Mouse (Mus musculus): ENCODE results near the gene 1700001O22Rik. TPM values are rescaled to one million over a fixed set of nuclear protein-coding genes. Genes with fewer than 3 reads are reported as not detected.

Gene 1700001O22Rik
- polyA plus RNA-seq, 1 experiment from 2014 or later = 0.19 TPM

GRCm38 (mm10) chr2:30808296-30808655 lies 4.8 kb upstream of the 1700001O22Rik start:
- peaks cover 29% of the 10 kb centered on the region for H3K27me3 ChIP-seq (replicated peaks)
- H3K9ac ChIP-seq = peak overlapping the region; percentile 85
- 1% methylated on average over 10 of the region's 10 CpGs for WGBS (ENCODE audit: insufficient replicate concordance)
- peaks cover 40% of the 10 kb centered on the region for H3K4me1 ChIP-seq
- H3K27ac ChIP-seq = peak overlapping the region; percentile 81
- H3K9me3 ChIP-seq (replicated peaks) = no peaks in the 10 kb centered on the region
- peak overlapping the region; percentile 95 for H3K4me2 ChIP-seq
- peak overlapping the region; percentile 79 for H3K4me3 ChIP-seq
- no peak for ATAC-seq
- H3K36me3 ChIP-seq = peaks cover 30% of the 10 kb centered on the region

- Histone ChIP-seq H3K36me3 (peaks cover 25% of the 10 kb centered on the region), H3K9me3 (replicated peaks) (no peaks in the 10 kb centered on the region), H3K4me1 (peaks cover 40% of the 10 kb centered on the region), H3K27ac (peak within 1 kb of the TSS; percentile 81), H3K27me3 (replicated peaks) (peaks cover 34% of the 10 kb centered on the region), H3K9ac (peak within 1 kb of the TSS; percentile 85), H3K4me2 (peak within 1 kb of the TSS; percentile 95), H3K4me3 (peak within 1 kb of the TSS; percentile 79)
- ATAC-seq = peak; percentile 98
- WGBS (ENCODE audit: insufficient replicate concordance) = 0% methylated on average over 43 of the region's 44 CpGs
Measured at GRCm38 (mm10) chr2:30807648-30808295, 4.3 kb upstream of the 1700001O22Rik start, which contains the start of gene Ntmt1. Gene Ntmt1 (plus strand): TSS chr2:30807826.

DNA sequence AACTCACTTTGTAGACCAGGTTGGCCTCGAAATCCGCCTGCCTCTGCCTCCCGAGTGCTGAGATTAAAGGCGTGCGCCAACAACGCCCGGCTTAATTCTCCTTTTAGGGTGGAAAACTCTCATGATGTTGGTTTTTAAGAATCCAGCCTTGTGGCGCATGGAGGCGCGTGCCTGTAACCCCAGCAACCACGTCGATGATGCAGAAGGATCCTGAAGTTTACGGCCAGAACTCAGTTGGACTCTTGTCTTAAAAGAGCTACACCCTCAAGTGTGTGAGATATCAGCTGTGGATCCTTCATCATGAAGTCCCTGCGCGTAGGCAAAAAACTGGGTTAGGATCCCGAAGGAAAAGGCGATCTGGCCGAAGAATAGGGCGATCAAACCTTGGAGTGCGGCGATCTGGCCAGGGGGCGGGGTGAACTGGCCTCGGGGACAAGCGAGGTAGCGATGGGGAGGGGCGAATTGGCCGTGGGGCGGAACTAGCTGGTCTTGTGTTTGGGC lies 3.7 kb upstream of the 1700001O22Rik start:
- H3K27me3 ChIP-seq (replicated peaks) = peaks cover 40% of the 10 kb centered on the region
- H3K4me3 ChIP-seq = peak overlapping the region; percentile 79
- H3K4me2 ChIP-seq = peak overlapping the region; percentile 95
- ATAC-seq = no peak
- peak overlapping the region; percentile 65 for H3K9ac ChIP-seq
- peaks cover 40% of the 10 kb centered on the region for H3K4me1 ChIP-seq
- H3K27ac ChIP-seq = peak overlapping the region; percentile 27
- whole genome bisulfite sequencing (ENCODE audit: insufficient replicate concordance) = 7% methylated on average over 28 of the region's 28 CpGs
- peaks cover 19% of the 10 kb centered on the region for H3K36me3 ChIP-seq
- no peaks in the 10 kb centered on the region for H3K9me3 ChIP-seq (replicated peaks)

- Histone ChIP-seq H3K9me3 (replicated peaks) (no peaks in the 10 kb centered on the region), H3K27ac (no peak overlapping the region), H3K4me2 (no peak overlapping the region), H3K27me3 (replicated peaks) (peaks cover 52% of the 10 kb centered on the region), H3K36me3 (peaks cover 7% of the 10 kb centered on the region), H3K9ac (no peak overlapping the region), H3K4me3 (no peak overlapping the region), H3K4me1 (peaks cover 42% of the 10 kb centered on the region)
- WGBS (ENCODE audit: insufficient replicate concordance) = 89% methylated on average over 2 of the region's 2 CpGs
- ATAC-seq = no peak
Measured at GRCm38 (mm10) chr2:30805983-30806382, 2.5 kb upstream of the 1700001O22Rik start.

DNA sequence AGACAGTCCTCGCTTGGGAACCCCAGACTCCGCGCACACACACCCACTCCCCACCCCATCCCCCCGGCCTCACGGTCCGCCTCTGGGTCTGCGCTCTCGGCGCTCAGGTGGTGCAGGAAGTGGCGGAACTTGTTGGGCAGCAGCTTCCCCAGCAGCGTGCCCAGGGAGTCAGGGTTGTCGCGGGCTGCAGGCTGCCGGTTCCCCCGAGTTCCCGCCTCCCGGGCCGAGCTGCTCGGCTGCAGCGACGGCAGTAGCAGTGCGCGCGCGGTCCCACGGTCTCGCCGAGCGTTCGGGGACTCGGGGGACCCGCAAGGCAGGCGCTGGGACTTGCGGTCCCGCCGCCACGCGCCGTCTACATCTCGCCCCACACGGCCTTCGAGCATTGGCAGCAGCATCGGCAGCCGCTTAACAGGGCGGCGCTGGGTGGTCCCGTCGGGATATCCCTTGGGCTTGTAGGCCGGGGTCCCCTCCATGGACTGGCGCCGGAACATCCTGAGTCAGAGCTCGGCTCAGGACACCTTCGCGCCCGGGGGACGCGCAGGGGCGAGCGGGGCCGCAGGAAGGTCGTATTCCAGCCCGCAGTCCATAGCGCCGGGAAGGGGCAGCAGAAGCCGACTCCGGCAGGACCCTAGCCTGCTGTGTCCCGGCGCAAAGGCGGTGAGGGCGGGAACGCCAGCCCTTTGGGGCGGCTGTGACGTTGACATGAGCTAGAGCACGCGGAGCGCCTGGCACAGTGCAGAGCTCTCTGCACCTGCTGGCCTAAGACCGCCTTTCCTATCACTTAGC lies 2.2 kb downstream of the 1700001O22Rik start:
- Histone ChIP-seq H3K36me3 (no peaks in the 10 kb centered on the region), H3K9me3 (replicated peaks) (no peaks in the 10 kb centered on the region), H3K4me2 (peak overlapping the region; percentile 65), H3K9ac (peak overlapping the region; percentile 6; the same call in 1 of the 2 replicates), H3K27me3 (replicated peaks) (peaks cover 99% of the 10 kb centered on the region), H3K4me3 (peak overlapping the region; percentile 42), H3K27ac (no peak overlapping the region), H3K4me1 (peaks cover 16% of the 10 kb centered on the region)
- no peak for ATAC-seq
- 3% methylated on average over 77 of the region's 77 CpGs for WGBS (ENCODE audit: insufficient replicate concordance)

- no peak overlapping the region for H3K9ac ChIP-seq
- H3K4me2 ChIP-seq = peak overlapping the region; percentile 65
- ATAC-seq = no peak
- 29% methylated on average over 7 of the region's 7 CpGs for WGBS (ENCODE audit: insufficient replicate concordance)
- H3K4me1 ChIP-seq = peaks cover 20% of the 10 kb centered on the region
- H3K27me3 ChIP-seq (replicated peaks) = peaks cover 99% of the 10 kb centered on the region
- peak overlapping the region; percentile 42 for H3K4me3 ChIP-seq
- H3K9me3 ChIP-seq (replicated peaks) = no peaks in the 10 kb centered on the region
- H3K36me3 ChIP-seq = no peaks in the 10 kb centered on the region
- no peak overlapping the region for H3K27ac ChIP-seq
Measured at GRCm38 (mm10) chr2:30800671-30801066, 2.8 kb downstream of the 1700001O22Rik start.

- no peak for ATAC-seq
- H3K36me3 ChIP-seq = no peaks in the 10 kb centered on the region
- H3K4me2 ChIP-seq = no peak overlapping the region
- peaks cover 27% of the 10 kb centered on the region for H3K4me1 ChIP-seq
- peaks cover 91% of the 10 kb centered on the region for H3K27me3 ChIP-seq (replicated peaks)
- no peak overlapping the region for H3K27ac ChIP-seq
- no peak overlapping the region for H3K9ac ChIP-seq
- WGBS (ENCODE audit: insufficient replicate concordance) = 59% methylated on average over 3 of the region's 3 CpGs
- no peak overlapping the region for H3K4me3 ChIP-seq
- no peaks in the 10 kb centered on the region for H3K9me3 ChIP-seq (replicated peaks)
Measured at GRCm38 (mm10) chr2:30799456-30799855, 4.0 kb downstream of the 1700001O22Rik start.

- no peaks in the 10 kb centered on the region for H3K9me3 ChIP-seq (replicated peaks)
- no peaks in the 10 kb centered on the region for H3K36me3 ChIP-seq
- peak; percentile 44 for ATAC-seq
- WGBS (ENCODE audit: insufficient replicate concordance) = 6% methylated on average over 11 of the region's 11 CpGs
- H3K4me3 ChIP-seq = peak overlapping the region; percentile 11; the same call in 1 of the 2 replicates
- H3K27ac ChIP-seq = no peak overlapping the region
- H3K9ac ChIP-seq = 0 out of 2 replicates have a peak overlapping the region, but pooled peaks have one; percentile 1
- H3K4me2 ChIP-seq = peak overlapping the region; percentile 50
- peaks cover 69% of the 10 kb centered on the region for H3K27me3 ChIP-seq (replicated peaks)
- peaks cover 27% of the 10 kb centered on the region for H3K4me1 ChIP-seq
Measured at GRCm38 (mm10) chr2:30796382-30796781, 7.1 kb downstream of the 1700001O22Rik start.

GRCm38 (mm10) chr2:30795889-30796275 lies 7.6 kb downstream of the 1700001O22Rik start:
- H3K4me3 ChIP-seq = no peak overlapping the region; the same call in 1 of the 2 replicates
- H3K36me3 ChIP-seq = no peaks in the 10 kb centered on the region
- H3K27ac ChIP-seq = no peak overlapping the region
- H3K9ac ChIP-seq = no peak overlapping the region
- H3K9me3 ChIP-seq (replicated peaks) = no peaks in the 10 kb centered on the region
- peak overlapping the region; percentile 50 for H3K4me2 ChIP-seq
- peaks cover 64% of the 10 kb centered on the region for H3K27me3 ChIP-seq (replicated peaks)
- 63% methylated on average over 5 of the region's 5 CpGs for WGBS (ENCODE audit: insufficient replicate concordance)
- ATAC-seq = no peak
- peaks cover 22% of the 10 kb centered on the region for H3K4me1 ChIP-seq

DNA sequence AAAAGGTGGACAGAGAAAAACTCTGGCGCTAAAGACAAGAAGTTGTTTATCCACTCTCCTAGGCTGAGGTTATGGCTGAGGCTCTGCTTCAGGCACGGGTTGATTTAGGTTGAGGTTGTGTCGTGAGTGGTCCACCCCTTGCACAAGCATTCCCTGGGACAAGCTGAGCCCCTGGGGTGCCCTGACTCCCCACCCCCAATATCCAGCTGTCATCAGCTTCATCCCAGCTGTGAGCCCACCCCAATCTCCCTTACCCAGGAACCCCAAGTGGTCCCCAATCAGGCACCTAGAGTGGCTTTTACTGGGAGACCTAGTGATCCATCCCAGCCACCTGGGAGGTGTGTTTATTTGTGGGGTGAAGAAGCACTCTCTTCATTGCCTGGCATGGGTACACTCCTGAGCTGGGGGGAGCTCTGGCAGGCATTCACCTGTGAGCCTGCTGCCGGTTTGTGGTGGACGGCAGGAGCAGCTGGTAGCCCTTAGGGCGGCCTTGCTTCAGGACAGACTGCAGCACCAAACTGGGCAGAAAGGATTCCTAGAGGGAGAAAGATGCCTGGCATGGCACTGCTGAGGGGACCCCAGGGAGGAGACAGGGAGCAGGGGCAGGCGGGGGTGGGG lies 8.1 kb downstream of the 1700001O22Rik start:
- peak overlapping the region; percentile 68 for H3K4me2 ChIP-seq
- H3K4me1 ChIP-seq = peaks cover 20% of the 10 kb centered on the region
- H3K27me3 ChIP-seq (replicated peaks) = peaks cover 59% of the 10 kb centered on the region
- peak overlapping the region; percentile 49; the same call in 1 of the 2 replicates for H3K9ac ChIP-seq
- H3K4me3 ChIP-seq = peak overlapping the region; percentile 46
- H3K9me3 ChIP-seq (replicated peaks) = no peaks in the 10 kb centered on the region
- H3K36me3 ChIP-seq = no peaks in the 10 kb centered on the region
- H3K27ac ChIP-seq = no peak overlapping the region
- ATAC-seq = no peak
- 65% methylated on average over 7 of the region's 7 CpGs for WGBS (ENCODE audit: insufficient replicate concordance)

- Histone ChIP-seq H3K36me3 (no peaks in the 10 kb centered on the region), H3K4me2 (peak overlapping the region; percentile 68), H3K27me3 (replicated peaks) (peaks cover 50% of the 10 kb centered on the region), H3K4me3 (peak overlapping the region; percentile 46), H3K4me1 (peaks cover 20% of the 10 kb centered on the region), H3K27ac (no peak overlapping the region), H3K9me3 (replicated peaks) (no peaks in the 10 kb centered on the region), H3K9ac (peak overlapping the region; percentile 49)
- whole genome bisulfite sequencing (ENCODE audit: insufficient replicate concordance) = 4% methylated on average over 48 of the region's 48 CpGs
- ATAC-seq = peak; percentile 75
Measured at GRCm38 (mm10) chr2:30794179-30795108, 9.0 kb downstream of the 1700001O22Rik start.

Measured in liver, embryonic 12.5 days (tissue).